In the genomic region with DNA sequence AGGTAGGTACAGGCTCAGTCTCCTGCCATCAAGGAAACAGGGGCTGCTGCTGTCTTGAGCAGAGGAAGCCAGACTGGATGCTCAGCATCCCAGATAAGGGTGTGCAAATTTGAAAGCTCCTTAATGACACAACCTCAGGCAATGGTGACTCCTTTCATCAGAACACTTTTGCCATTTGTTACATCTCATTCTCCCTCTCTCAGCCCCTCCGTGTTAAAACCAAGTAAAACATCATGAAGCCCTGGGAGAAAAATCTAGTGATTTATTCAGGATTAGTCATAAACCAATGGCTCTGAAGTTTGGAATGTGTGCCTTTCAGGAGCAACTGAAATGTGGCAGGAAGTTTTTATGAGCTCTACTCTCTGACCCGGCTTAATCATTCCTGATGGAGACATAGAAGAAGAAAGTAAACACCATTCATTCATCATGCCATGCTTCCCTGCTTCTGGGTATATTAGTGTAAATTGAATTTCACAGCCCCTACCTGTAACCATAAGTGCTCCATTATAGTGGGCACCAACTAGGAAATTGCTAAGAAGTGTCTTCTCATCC, we compare ENCODE assay signal across 24 mouse cellular contexts.
A peak's percentile ranks its signal among the peaks of the same experiment; 100 is the strongest.
DNase-seq lines count a peak whose midpoint lies in the region; ATAC-seq and TF ChIP-seq lines count a peak whose summit lies in the region.
"Had no signal": no experiment of that assay in that cellular context is flagged by ENCODE, and none has a peak within 500 bp of the region (broad histone marks: within the 10 kb centered on the region; RNA-seq: fewer than 3 reads in every experiment).

No protein-coding gene starts in this region.

- H3K9ac ChIP-seq in kidney, embryonic 16.5 days (replicated peaks; ENCODE audit: low read length), result no peak overlapping the region
- H3K9ac ChIP-seq: forebrain, embryonic 12.5 days; forebrain, embryonic 15.5 days; heart, embryonic 13.5 days; hindbrain, embryonic 14.5 days had no signal

- H3K27ac ChIP-seq in kidney, embryonic 16.5 days (ENCODE audit: low read length), result peak overlapping the region; percentile 50; the same call in 1 of the 2 replicates
- 0 out of 2 replicates have a peak overlapping the region, but pooled peaks have one; percentile 7 for H3K27ac ChIP-seq in embryonic fibroblast, embryonic 13.5 days (ENCODE audit: insufficient read depth, low read length)
- H3K27ac ChIP-seq: forebrain, embryonic 12.5 days; forebrain, embryonic 15.5 days; heart, adult 2 months; heart, embryonic 10.5 days; heart, embryonic 13.5 days; hindbrain, embryonic 14.5 days; hindbrain, postnatal 0 days had no signal

- TF ChIP-seq CTCF in embryonic fibroblast, embryonic 13.5 days (IDR thresholded peaks at IDR 0.05; ENCODE audit: borderline replicate concordance, insufficient read depth, low read length), result no peak

- H3K9me3 ChIP-seq in kidney, embryonic 16.5 days (ENCODE audit: low read length), result no peaks in the 10 kb centered on the region
- H3K9me3 ChIP-seq: forebrain, embryonic 12.5 days; forebrain, embryonic 15.5 days; heart, embryonic 10.5 days; heart, embryonic 13.5 days had no signal

- H3K4me3 ChIP-seq in kidney, embryonic 16.5 days (ENCODE audit: low read length), result no peak overlapping the region
- H3K4me3 ChIP-seq in embryonic fibroblast, embryonic 13.5 days (ENCODE audit: insufficient read depth, low read length), result no peak overlapping the region
- H3K4me3 ChIP-seq: forebrain, embryonic 12.5 days; forebrain, embryonic 15.5 days; heart, adult 2 months; heart, embryonic 10.5 days; heart, embryonic 13.5 days had no signal

- ATAC-seq in kidney, embryonic 16.5 days (ENCODE audit: low FRiP score, low TSS enrichment), result peak; percentile 84
- ATAC-seq: forebrain, embryonic 15.5 days; hindbrain, postnatal 0 days; inflammation-experienced regulatory T-cells, adult 6 months had no signal

- WGBS in kidney, embryonic 16.5 days, result 4% methylated on average over 2 of the region's 2 CpGs

- TF ChIP-seq POLR2A in embryonic fibroblast, embryonic 13.5 days (IDR thresholded peaks at IDR 0.05; ENCODE audit: low read depth, low read length), result no peak

- DNase-seq in kidney, adult 9 months, result peak; percentile 31
- no peak for DNase-seq in kidney, adult 11 months
- DNase-seq in kidney, postnatal 14 days, result no peak
- DNase-seq in Muller cell, postnatal 12 days (ENCODE audit: inconsistent ontology term), result peak; percentile 61
- DNase-seq in adrenal gland, adult (ENCODE audit: inconsistent age in 2 of 2, low spot score in 1 of 2), result no peak
- DNase-seq: adrenal gland, adult 8-10 months; adrenal gland, postnatal 25 days; cerebellum, adult 11-12 months; cerebellum, adult 8-10 months; cerebellum, postnatal 10 days; gastrocnemius, postnatal 10 days; gastrocnemius, postnatal 36 days; heart, adult 2 months; heart, postnatal 14 days; heart, postnatal 4 days had no signal

- no peaks in the 10 kb centered on the region for H3K36me3 ChIP-seq in kidney, embryonic 16.5 days (ENCODE audit: insufficient read depth, low read length)
- H3K36me3 ChIP-seq: forebrain, embryonic 12.5 days; forebrain, embryonic 15.5 days; heart, embryonic 10.5 days; heart, embryonic 13.5 days had no signal

- H3K27me3 ChIP-seq in kidney, embryonic 16.5 days (ENCODE audit: insufficient read depth, low read length), result no peaks in the 10 kb centered on the region
- H3K27me3 ChIP-seq: forebrain, embryonic 12.5 days; forebrain, embryonic 15.5 days; heart, embryonic 13.5 days had no signal

- no peak overlapping the region for H3K4me2 ChIP-seq in kidney, embryonic 16.5 days (replicated peaks; ENCODE audit: low read depth, low read length)
- H3K4me2 ChIP-seq: forebrain, embryonic 12.5 days; forebrain, embryonic 15.5 days; heart, embryonic 13.5 days; hindbrain, embryonic 14.5 days had no signal

- peaks cover 3% of the 10 kb centered on the region; the same call in 1 of the 2 replicates for H3K4me1 ChIP-seq in kidney, embryonic 16.5 days (ENCODE audit: insufficient read depth, low read length)
- H3K4me1 ChIP-seq in embryonic fibroblast, embryonic 13.5 days (ENCODE audit: control insufficient read depth, insufficient read depth, low read length), result no peaks in the 10 kb centered on the region
- H3K4me1 ChIP-seq: heart, embryonic 10.5 days; heart, embryonic 13.5 days had no signal

Comparison
In these comparisons a context has a peak if more than half of its experiments do, and no peak if none do; other contexts are left out.
1. DNase-seq: peak in kidney, adult 9 months (single experiment) and Muller cell, postnatal 12 days (single experiment); none in kidney, adult 11 months (single experiment), kidney, postnatal 14 days (single experiment) and adrenal gland, adult (0 of 2).